Mouse (Mus musculus) kidney, adult 9 months (tissue): Measurements from ENCODE around the gene Lrmp.
"Not testable (repeated sequence)": the region's sequence is repeated elsewhere in the genome, so short reads cannot be mapped to it uniquely, and the experiment has no call there.

Experiments
- DNase-seq: peaks from one replicate; pipeline ENCODE4 v3.0.0; 2022

Lrmp gene

GRCm38 (mm10) chr6:145105439-145105838 lies 10.0 kb upstream of the Lrmp start:
- no peak for DNase-seq

DNA sequence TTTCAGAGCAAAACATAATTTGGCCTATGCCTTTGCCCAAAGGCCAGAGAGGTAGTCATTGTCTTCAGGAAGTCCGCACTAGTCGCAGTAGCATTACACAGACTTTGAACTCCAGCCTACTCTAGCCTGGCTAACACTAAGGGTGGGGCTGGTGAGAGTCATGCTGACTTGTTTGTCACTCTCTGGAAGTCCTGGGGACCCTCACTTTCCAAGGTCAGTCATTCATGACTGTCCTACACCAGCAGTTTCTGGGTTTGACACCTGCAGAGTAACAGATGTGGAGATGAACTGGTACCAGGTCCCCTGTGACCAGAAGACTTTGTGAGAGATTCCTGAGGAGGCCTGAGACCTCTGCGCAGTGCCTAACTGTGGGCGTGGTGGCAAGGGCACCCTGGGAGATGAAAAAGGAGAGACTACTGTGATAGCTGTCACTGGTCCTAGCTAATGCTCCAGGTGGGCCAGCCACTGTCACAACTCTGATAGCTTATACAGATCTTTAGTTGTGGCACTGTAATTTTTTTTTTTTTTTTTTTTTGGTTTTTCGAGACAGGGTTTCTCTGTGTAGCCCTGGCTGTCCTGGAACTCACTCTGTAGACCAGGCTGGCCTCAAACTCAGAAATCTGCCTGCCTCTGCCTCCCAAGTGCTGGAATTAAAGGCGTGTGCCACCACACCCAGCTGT lies 9.2 kb upstream of the Lrmp start:
- no peak for DNase-seq

DNA sequence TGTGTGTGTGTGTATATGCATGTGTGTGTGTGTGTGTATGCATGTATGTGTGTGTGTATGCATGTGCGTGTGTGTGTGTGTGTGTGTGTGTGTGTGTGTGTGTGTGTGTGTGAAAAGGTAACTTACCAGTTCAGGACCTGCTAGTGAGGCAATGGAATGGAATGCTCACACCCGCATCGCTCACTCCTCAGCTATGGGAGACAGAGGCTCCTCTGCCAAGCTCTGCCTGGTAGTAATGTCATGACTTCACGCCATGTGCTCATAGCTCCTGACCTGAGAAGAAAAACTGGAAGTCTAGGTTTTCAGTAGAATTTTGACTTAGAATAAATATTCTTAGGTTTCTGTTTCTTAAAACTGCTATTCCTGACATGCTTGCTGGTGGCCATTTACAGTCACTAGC lies 4.7 kb upstream of the Lrmp start:
- DNase-seq = no peak

DNA sequence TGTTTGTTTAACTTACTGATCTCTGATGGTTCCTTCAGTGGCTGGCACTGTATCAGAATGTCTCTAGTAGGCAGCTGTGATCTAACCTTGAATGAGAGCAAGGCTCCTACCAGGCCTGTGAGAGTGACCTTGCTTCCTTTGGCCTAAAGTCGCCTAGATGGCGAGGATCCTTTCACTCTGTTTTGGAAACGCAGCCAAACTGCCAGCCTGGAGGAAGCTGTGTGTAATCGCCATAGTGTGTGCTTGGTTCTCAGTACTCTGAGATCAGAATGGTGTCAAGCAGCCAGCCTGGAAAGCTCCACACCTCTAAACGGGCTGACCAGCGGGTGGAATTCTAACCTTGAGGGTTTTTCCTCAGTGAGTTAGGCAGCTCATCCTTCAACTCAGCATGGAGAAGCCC lies 2.6 kb upstream of the Lrmp start:
- DNase-seq = no peak

- no peak for DNase-seq
Observed at GRCm38 (mm10) chr6:145114561-145114960, 892 bp upstream of the Lrmp start.

- no peak for DNase-seq
Observed at GRCm38 (mm10) chr6:145116098-145116672, 732 bp downstream of the Lrmp start.

DNA sequence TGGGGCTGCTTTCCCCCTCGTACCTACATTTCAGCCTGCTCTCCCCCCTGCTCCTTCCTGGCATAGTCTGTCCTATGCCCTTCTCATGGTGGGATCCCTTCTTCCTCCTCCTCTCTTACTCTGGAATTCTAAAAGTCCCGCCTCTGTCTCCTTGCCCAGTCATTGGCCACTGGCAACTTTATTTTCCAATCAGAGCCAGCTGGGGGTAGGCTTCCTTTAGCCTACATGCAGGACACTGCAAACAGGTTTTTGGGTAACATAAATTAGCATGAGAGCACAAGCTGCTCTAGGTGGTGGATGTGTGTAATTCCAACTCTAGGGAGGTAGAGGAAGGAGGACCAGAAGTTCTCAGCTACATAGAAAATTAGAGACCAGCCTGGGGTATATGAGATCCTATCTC lies 4.6 kb downstream of the Lrmp start:
- no peak for DNase-seq

- no peak for DNase-seq
Observed at GRCm38 (mm10) chr6:145120787-145121589, 5.5 kb downstream of the Lrmp start.

DNA sequence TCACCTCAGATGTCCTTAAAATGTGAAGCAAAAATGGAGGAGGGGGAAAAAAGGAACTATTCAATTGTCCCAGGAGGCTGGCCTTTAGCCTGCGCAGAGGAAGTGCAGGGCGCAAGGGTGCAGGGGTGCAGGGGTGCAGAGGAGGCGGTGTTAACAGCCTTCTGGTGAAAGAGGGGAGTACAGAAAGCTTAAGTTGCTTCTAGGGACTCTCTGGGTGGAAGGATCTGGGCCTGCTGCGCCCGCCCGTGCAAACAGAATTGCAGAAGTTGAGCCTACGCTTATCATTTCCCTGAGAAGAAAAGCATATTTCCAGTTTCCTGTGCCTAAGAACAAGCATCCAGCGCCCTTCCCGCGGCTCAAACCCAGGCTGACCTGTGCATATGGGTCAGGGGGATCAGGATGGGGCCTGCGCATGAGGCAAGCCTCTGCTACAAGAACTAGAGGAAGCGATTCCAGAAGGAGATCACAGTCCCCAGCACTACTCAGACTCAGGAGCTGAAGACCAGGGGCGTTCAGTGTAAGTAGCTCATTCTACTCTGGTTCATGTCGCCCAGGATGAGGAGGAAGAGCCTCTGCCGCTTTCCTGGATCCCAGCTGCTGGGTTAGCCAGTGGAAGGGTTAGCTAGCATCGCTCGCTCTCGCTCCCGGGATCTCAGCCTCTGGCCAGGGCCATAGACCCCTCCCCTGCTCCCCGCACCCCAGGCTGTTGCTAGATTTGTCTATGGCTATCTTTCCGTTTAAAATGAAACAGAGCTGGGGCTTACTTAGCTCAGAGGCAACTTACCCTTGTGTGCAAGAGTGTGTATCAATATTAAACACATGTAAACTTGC lies 6.4 kb downstream of the Lrmp start:
- DNase-seq = no peak

DNA sequence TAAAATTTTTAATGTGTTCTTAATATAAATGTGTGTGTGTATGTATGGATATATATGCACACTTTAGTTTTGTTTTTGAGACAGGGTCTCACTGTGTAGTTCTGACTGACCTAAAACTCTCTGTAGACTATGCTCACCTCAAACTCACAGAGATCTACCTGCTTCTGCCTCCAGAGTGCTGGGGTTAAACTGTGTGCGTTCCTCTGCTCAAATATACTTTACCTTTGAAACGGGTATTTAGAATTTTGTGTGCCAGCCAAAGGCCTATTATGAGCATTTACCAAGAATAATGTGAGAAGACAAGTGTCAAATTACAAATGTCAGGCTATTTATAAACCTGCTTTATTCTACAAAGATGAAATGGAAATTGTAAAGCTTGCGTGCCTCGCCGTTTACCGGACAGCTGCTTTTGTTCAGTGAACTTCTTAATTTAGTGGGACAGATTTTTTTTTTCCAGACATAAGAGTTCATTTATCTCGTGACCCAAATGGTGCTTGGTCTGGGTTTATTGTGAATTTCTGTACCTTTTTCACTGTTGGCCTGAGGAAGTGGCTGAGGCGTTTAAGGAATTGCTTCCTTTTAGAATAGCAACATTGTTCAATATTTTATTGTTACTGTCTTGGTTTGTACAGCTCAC lies 7.1 kb downstream of the Lrmp start:
- no peak for DNase-seq

GRCm38 (mm10) chr6:145123136-145124060 lies 7.9 kb downstream of the Lrmp start:
- no peak for DNase-seq

- no peak for DNase-seq
Observed at GRCm38 (mm10) chr6:145124621-145125020, 9.2 kb downstream of the Lrmp start.

DNA sequence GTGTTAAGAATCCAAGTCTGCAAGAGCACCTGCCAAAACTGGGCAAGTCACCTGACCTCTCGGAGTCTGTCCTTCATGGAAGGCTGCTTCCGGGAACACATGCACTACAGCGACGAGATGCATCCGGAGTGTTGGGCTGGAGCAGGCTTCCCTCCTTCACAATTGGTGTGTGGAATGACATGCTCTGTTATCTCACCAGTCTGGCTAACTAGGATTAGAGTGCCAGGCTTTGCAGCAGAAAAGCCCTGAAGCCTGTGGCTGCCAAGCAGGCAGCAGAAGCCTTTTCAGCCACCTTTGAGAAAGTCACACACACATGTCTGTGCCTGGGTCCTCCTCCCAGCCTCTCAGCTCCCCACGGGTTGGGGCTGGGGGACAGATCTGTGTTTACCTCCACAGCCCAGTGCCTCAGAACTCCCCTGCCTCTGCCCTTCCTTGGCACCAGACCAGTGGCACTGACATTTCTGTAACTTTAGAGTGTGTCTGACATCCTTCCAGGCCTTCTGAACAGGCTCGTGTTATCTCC lies 10.2 kb downstream of the Lrmp start:
- DNase-seq = peak; percentile 73

DNA sequence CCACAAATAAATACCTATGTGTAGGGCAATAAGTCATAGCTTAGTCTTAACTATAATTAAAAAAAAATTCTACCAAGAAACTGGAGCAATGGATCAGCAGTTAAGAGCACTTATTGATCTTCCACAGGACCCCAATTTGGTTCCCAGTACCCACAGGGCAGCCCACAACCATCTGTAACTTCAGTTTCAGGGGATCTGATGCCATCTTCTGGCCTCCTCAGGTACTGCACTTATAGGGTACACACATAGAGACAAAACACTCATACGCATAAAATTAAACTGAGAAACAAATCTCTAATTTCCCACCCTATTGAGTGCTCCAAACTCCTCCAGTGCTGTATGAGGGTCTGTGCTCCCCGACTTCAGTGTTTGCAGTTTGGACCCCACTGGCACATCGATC lies 12.2 kb downstream of the Lrmp start:
- no peak for DNase-seq

DNA sequence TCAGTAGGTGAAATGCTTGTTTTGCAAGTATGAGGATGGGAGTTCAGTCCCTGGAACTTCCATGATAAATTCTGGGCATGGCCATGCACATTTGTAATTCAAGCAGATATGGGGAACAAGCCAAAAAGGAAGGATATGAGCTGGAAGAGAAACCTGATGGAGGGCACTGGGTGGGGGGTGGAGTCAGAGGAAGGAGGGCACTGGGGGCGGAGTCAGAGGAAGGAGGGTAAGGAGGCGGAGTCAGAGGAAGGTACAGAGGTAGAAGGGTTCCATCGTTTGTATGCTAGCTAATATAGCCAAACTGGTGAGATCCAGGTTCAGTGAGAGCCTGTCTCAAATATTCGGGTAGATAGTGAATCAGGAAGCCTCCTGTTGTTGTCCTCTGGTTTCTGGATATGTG lies 14.1 kb downstream of the Lrmp start:
- DNase-seq = no peak

DNA sequence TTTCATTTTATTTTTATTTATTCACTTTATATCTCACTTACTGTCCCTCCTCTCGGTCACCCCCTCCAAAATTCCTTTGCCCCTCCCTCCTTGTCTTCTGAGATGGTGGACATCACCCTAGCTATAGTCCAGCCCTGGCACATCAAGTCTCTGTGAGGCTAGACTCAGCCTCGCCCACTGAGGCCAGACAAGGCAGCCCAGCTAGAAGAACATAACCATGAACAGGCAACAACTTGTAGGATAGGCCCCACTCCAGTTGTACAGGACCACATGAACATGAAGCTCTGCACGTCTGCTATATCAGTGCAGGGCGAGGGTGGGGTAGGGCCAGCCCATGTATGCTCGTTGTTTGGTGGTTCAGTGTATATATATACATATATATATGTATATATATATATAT lies 16.5 kb downstream of the Lrmp start:
- DNase-seq = no peak

- not testable (repeated sequence) for DNase-seq
Observed at GRCm38 (mm10) chr6:145132969-145133368, 17.5 kb downstream of the Lrmp start.

DNA sequence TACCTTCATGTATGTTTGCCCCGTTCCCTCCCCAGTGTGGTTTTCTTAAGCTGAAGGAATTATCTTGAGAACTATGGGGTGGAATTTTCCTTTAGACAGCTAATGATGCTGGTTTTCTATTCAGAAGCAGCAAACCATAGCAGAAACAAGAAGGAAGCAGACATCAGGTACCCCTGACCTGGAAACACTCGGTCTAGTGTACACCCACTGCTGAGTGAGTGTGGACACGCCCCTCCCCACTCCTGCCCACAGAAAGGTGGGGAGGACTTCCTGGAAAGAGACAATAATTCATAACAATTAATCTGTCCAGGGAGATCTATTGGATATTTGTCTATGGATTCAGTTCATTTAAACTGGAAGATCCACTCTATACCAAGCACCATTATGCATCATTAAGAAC lies 19.8 kb downstream of the Lrmp start:
- no peak for DNase-seq

DNA sequence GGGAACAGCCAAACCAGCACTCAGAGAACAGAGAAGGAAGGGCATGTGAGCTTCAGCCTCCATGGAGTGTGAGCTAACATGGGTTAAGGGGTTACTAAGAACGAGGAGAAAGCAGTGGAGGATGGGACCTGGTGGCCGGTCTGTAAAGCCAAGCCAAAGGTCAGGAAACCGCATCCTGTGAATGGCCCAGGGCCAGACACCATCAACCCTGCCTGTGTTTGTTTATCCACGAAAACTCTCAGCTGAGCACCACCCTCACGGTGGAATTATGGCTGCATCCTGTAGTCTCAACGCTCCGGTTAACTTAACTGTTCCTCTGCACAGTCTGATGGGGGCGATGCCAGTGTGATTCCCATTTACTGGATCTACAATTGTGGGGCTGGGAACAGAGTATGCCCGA lies 20.4 kb downstream of the Lrmp start:
- no peak for DNase-seq

DNA sequence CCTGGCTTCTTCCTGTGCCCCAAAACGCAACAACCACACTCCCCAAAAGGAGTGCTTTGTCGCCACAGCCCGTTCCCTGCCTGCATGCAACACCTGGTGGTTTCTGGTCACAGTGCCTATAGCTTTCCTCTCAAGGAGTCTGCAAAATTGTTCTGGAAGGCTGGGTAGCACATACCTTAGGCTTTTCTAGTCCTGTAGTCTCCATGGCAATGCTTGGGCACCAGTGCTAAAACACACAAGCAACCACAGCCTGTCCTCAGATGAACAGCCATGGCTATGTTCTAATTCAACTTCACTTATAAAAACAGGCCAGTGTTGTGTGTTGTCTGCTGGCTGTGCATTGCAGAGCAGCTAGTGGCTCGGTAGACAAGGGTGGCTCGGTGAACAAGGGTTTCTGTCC lies 21.4 kb downstream of the Lrmp start:
- DNase-seq = no peak

GRCm38 (mm10) chr6:145139236-145139635 lies 23.8 kb downstream of the Lrmp start:
- no peak for DNase-seq
